Mouse (Mus musculus) E14TG2a.4 (cell line): ENCODE measurements around the gene Lrrc66.

ENCODE experiments used
- CTCF ChIP-seq: conservative IDR thresholded peaks from 2 replicates; pipeline ENCODE4 v1.5.1; 2014; ENCODE audit warnings: low read length
- POU5F1 ChIP-seq: IDR thresholded peaks from 2 replicates; pipeline ENCODE4 v1.6.1; 2014; ENCODE audit warnings: low read length, borderline replicate concordance

DNA sequence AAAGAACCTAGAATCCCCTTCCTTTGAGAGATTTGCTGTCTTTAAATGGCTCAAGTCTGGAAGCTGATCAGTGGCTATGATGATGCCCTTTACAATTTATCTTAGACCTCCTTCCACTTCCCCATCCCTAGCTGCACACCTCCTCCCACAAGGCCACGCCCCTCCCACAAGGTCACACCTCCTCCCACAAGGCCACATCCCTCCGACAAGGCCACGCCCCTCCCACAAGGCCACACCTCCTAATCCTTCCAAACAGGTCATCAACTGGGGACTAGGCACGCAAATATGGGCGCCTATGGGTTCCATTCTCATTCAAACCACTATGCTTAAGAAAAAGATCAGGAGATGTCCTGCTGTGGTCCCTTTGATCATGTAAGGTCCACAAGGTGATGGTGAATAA is 63.1 kb downstream of the Lrrc66 start:
- TF ChIP-seq CTCF (no peak), POU5F1 (no peak)
